Mouse (Mus musculus) bone marrow macrophage, adult 2 months (primary cell): ENCODE results near the gene Olfr959.

ENCODE experiments used
- CTCF ChIP-seq: IDR thresholded peaks from 2 replicates; pipeline ENCODE4 v1.5.1; 2012; ENCODE audit warnings: low read depth, mild to moderate bottlenecking, low read length, moderate library complexity
- POLR2A ChIP-seq: IDR thresholded peaks from 2 replicates; pipeline ENCODE4 v1.6.1; 2012; ENCODE audit warnings: mild to moderate bottlenecking, low read depth, low read length, borderline replicate concordance

GRCm38 (mm10) chr9:39611953-39612352, 36.6 kb upstream of the Olfr959 start:
- TF ChIP-seq POLR2A = no peak
- TF ChIP-seq CTCF = no peak
